Mouse (Mus musculus): ENCODE data around the gene Mgat4c. TPM values are rescaled to one million over a fixed set of nuclear protein-coding genes. Genes with fewer than 3 reads are reported as not detected.
"Not testable (repeated sequence)": the region's sequence is repeated elsewhere in the genome, so short reads cannot be mapped to it uniquely, and the experiment has no call there.

Mgat4c gene
- polyA plus RNA-seq, 1 experiment from 2014 or later = 5.0 TPM

DNA sequence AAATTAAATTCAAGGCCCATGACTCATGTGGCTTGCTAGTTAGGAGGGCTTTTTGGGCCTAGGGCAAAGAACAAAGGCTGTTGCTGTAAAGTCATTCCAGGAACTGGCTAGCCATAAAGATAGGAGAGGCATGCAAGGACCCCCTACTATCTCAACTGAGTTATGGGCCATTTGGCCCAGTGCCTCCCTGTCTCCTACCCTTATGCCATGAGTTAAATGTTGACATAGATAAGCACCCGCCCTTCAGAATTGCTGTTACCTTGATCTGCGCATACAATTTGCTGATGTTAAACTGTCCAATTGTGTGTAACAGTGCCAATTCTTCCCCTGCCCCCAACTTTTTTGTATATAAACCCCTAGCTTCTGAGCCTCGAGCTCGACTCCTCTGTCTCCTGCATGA lies 692.8 kb downstream of the Mgat4c start:
- Histone ChIP-seq H3K4me1 (no peaks in the 10 kb centered on the region), H3K27me3 (no peaks in the 10 kb centered on the region), H3K27ac (no peak overlapping the region), H3K4me3 (replicated peaks) (no peak overlapping the region), H3K36me3 (replicated peaks) (no peaks in the 10 kb centered on the region), H3K9ac (no peak overlapping the region), H3K9me3 (no peaks in the 10 kb centered on the region), H3K4me2 (no peak overlapping the region)
- WGBS = 95% methylated on average over 4 of the region's 4 CpGs
- ATAC-seq (ENCODE audit: low FRiP score) = no peak

DNA sequence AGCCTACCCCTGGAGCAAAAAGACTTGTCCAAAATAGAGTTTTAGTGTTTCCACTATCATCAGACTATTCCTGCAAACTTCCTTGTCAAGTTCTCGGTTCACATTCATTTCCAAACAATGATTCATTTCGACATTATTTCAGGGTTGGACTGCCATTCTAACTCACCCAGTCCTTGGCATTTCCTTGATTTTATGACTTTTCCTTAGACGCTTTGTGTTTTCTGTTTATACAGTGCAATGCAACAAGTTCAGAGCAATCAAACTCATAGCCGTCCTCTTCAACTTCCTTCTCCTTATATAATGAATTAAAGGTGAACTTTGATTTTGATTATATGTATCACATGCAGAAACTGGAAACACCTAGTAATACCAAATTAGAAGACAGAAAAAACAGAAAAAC lies 696.1 kb downstream of the Mgat4c start:
- Histone ChIP-seq H3K27me3 (no peaks in the 10 kb centered on the region), H3K27ac (no peak overlapping the region), H3K9ac (no peak overlapping the region), H3K9me3 (no peaks in the 10 kb centered on the region), H3K36me3 (replicated peaks) (no peaks in the 10 kb centered on the region), H3K4me2 (no peak overlapping the region), H3K4me3 (replicated peaks) (no peak overlapping the region), H3K4me1 (no peaks in the 10 kb centered on the region)
- no peak for ATAC-seq (ENCODE audit: low FRiP score)
- WGBS = 90% methylated on average over 4 of the region's 4 CpGs

DNA sequence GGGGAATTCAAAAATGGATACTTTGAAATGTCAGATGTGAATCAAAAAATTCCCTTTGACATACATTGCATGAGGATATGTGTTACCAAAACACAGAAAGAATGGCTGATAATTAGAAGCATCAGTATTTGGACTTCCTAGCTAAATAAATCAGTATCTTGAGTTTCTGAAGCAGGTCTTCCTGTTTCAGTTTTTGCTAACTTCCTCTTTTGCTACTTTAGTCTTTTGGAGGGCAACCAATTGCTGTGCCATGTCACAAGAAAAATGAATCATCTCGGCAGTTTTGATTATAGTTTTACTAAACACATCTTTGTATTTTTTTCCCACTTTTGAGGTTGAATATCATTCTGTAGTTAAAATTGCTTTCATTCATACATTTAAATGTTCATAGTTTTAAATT lies 707.9 kb downstream of the Mgat4c start:
- Histone ChIP-seq H3K36me3 (replicated peaks) (no peaks in the 10 kb centered on the region), H3K27me3 (no peaks in the 10 kb centered on the region), H3K4me1 (no peaks in the 10 kb centered on the region), H3K9ac (no peak overlapping the region), H3K9me3 (no peaks in the 10 kb centered on the region), H3K4me3 (replicated peaks) (no peak overlapping the region), H3K4me2 (no peak overlapping the region), H3K27ac (no peak overlapping the region)
- 90% methylated on average over 1 of the region's 1 CpGs for whole genome bisulfite sequencing
- no peak for ATAC-seq (ENCODE audit: low FRiP score)

DNA sequence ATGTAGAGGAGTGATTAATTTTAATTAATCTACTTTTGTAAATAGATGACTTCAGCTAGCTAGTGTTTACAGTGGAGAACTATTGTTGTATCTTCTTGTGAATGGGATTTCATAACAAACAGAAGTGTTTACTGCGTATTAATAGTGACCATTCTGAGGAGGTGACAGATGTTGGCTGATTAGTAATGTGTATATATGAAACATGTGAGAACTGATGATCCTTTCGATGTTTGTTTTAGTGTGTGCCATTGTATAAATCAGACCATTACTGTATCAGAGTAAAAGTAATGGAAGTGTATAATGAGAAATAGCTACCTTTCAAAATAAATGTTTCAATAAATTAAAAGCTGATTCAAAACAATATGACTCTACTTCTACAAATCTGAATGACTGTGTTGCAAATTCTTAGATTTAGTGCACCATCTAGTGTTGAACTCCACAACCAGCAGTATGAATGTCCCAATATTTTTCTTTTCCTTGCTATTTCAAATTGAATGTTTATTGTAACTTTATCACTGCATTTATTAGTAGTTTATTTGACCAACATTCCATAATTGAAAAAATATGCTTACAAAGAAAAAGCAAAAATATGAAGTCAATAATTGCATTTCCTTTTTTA lies 736.5 kb downstream of the Mgat4c start:
- no peak overlapping the region for H3K27ac ChIP-seq
- WGBS = 80% methylated on average over 2 of the region's 2 CpGs
- 0 out of 2 replicates have a peak, but pooled peaks have one; percentile 58 for ATAC-seq (ENCODE audit: low FRiP score)
- no peak overlapping the region for H3K9ac ChIP-seq
- no peaks in the 10 kb centered on the region for H3K9me3 ChIP-seq
- no peaks in the 10 kb centered on the region for H3K27me3 ChIP-seq
- no peaks in the 10 kb centered on the region for H3K4me1 ChIP-seq
- no peak overlapping the region for H3K4me3 ChIP-seq (replicated peaks)
- H3K36me3 ChIP-seq (replicated peaks) = no peaks in the 10 kb centered on the region
- H3K4me2 ChIP-seq = no peak overlapping the region

DNA sequence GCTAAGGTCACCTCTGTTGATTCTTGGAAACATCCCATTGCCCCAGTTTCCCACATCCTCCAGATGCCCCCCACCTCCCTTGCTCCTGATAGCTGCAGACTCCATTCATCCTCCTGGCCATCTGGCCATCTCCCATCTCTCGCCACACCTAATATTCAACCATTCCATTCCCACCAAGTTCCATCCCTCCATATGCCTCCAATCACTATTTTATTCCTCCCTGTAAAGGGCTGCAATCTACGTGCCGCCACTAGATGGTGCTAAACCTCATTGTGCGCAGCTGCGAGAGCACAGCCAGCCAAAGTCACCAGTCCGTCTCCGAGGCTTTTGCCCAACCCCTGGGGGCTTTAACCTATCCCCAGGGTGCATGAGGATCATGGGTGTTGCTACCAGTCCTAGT lies 753.8 kb downstream of the Mgat4c start:
- H3K9ac ChIP-seq; H3K4me2 ChIP-seq; H3K9me3 ChIP-seq; H3K4me1 ChIP-seq; H3K27me3 ChIP-seq; H3K27ac ChIP-seq; H3K36me3 ChIP-seq (replicated peaks); H3K4me3 ChIP-seq (replicated peaks): not testable (repeated sequence)
- WGBS = 8% methylated on average over 6 of the region's 7 CpGs
- peak; percentile 75 for ATAC-seq (ENCODE audit: low FRiP score)

DNA sequence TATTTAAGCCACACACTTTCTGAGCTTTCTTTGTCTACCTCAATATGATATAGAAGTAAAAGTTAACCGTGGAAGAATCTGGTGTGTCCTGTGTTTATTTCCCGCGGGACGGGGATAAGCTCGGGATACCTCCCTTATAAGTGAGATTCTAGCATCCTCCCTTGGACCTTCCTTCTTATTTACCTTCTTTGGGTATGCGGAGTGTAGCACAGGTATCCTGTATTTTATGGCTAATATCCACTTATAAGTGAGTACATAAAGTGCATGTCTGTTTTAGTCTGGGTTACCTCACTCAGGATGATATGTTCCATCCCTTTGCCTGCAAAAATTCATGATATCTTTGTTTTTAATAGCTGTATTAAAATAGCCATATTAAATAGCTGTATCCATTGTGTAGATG lies 754.2 kb downstream of the Mgat4c start:
- H3K36me3 ChIP-seq (replicated peaks); H3K9me3 ChIP-seq; H3K4me1 ChIP-seq; H3K27ac ChIP-seq; H3K4me3 ChIP-seq (replicated peaks); H3K9ac ChIP-seq; H3K27me3 ChIP-seq: not testable (repeated sequence)
- H3K4me2 ChIP-seq = peak overlapping the region; percentile 35
- peak; percentile 58; the same call in 1 of the 2 replicates for ATAC-seq (ENCODE audit: low FRiP score)
- 54% methylated on average over 6 of the region's 6 CpGs for WGBS

Small RNA genes lying within 50 kb of the gene (microRNA-seq; reads per million reads assigned to microRNA genes)
- 4.4 reads per million, percentile 16 among the genes with 10 or more reads in this experiment for gene Mir3059
